Mouse (Mus musculus) left cerebral cortex, adult 2 months (tissue): ENCODE measurements around the gene Prex1. TPM values are rescaled to one million over a fixed set of nuclear protein-coding genes. Genes with fewer than 3 reads are reported as not detected.

Experiments
- DNase-seq, 2 experiments: peaks; one replicate each; pipeline ENCODE4 v3.0.0; 2021 to 2022; ENCODE audit warnings: low spot score in 2 of 2, mixed read lengths in 1 of 2; ENCODE audit errors: extremely low spot score in 1 of 2
- H3K27ac ChIP-seq: fragments of 200-600 bp; 2 replicates; pipeline ENCODE4 v1.8.1; 2022
- H3K4me3 ChIP-seq: fragments of 200-600 bp; 2 replicates; pipeline ENCODE4 v1.8.1; 2022
- CTCF ChIP-seq: fragments of 200-600 bp; IDR thresholded peaks from 2 replicates; pipeline ENCODE4 v1.8.1; 2022; ENCODE audit warnings: antibody characterized with exemption, mild to moderate bottlenecking, moderate library complexity
- intact Hi-C: fragments of 180-260 bp; cut with DNase I; formaldehyde crosslinking; loops from one replicate; pipeline ENCODE4 v1.15.1; 2025
- total RNA-seq, 2 experiments: library from RNA; stranded (reverse); gene quantifications; 2 replicates each; pipeline ENCODE4 v1.2.3; 2021

The Prex1 gene
- total RNA-seq, 2 experiments from 2014 or later, result 110 to 115 TPM

GRCm38 (mm10) chr2:166554169-166554505, 159.5 kb downstream of the Prex1 start:
- Histone ChIP-seq H3K4me3 (no peak overlapping the region), H3K27ac (no peak overlapping the region)
- intact Hi-C loops, result loop anchor here (5.0 kb wide), 1 partner anchor 122 kb away; no protein-coding TSS in a partner anchor
- TF ChIP-seq CTCF, result no peak
- DNase-seq, result no peak

GRCm38 (mm10) chr2:166553502-166554168, 160.0 kb downstream of the Prex1 start:
- Histone ChIP-seq H3K27ac (no peak overlapping the region), H3K4me3 (no peak overlapping the region)
- intact Hi-C loops, result loop anchor here (5.0 kb wide), 1 partner anchor 121 kb away; no protein-coding TSS in a partner anchor
- no peak for DNase-seq
- no peak for TF ChIP-seq CTCF

- intact Hi-C loops, result loop anchor here (5.0 kb wide), 1 partner anchor 120 kb away; no protein-coding TSS in a partner anchor
- Histone ChIP-seq H3K27ac (no peak overlapping the region), H3K4me3 (no peak overlapping the region)
- no peak for TF ChIP-seq CTCF
- no peak for DNase-seq
Observed at GRCm38 (mm10) chr2:166552657-166553056, 161.0 kb downstream of the Prex1 start.

DNA sequence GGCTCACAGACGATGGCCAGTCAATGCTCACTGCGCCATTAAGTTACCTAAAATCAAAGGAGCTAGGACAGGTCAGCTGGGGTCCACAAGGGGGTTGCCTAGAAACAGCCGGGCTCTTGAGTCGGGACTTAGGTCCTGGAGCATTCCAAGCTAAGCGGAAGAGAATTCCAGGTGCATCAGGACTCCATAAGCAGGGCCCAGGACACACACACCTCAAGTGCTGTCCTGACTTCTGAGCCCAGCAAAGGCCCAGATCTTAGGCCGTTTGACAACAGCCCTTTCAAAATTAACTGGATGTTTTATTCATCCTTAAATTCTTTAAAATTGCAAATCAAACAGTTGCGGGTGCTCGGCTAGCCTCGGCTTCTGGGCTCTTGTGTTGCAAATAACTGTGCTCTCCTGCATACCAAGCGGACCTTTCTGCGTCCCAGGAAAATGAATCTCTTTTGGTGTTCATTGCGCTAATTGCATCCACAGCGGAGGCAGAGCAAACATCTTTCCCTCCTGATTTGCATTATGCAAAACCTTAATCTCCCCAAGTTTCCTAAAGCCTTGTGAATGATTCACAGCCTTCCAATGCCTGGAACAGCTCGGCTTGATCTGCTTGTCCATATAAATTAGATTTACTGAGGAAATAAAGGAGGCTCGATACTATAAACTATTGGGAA, 161.7 kb downstream of the Prex1 start:
- no peak for TF ChIP-seq CTCF
- Histone ChIP-seq H3K4me3 (no peak overlapping the region), H3K27ac (no peak overlapping the region)
- DNase-seq, result no peak
- intact Hi-C loops, result loop anchor here (5.0 kb wide), 1 partner anchor 120 kb away; no protein-coding TSS in a partner anchor

DNA sequence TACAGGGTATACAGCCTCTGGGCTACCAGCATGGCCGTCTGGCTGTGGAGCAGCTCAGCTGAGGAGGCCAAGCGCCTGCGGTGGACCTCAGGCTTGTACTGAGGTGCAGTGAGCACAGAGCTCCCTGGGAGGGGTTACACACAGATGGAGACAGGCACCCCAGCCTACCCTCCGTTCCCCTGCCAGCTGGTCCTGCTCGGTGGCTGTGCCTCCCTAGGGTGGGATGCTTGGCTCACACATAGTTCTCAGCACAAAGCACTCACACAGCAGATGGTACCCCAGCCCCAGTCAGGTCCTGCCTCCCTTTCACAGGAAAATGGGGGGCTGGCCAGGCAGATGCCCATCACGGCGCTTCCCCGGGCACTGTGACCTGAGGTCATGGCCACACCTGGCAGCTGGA, 163.8 kb downstream of the Prex1 start:
- Histone ChIP-seq H3K4me3 (no peak overlapping the region), H3K27ac (no peak overlapping the region)
- TF ChIP-seq CTCF, result no peak
- intact Hi-C loops, result loop anchor here (5.0 kb wide), 2 partner anchors 78 to 118 kb away; no protein-coding TSS in a partner anchor
- no peak for DNase-seq

- intact Hi-C loops, result loop anchor here (5.0 kb wide), 1 partner anchor 77 kb away; no protein-coding TSS in a partner anchor
- no peak for DNase-seq
- Histone ChIP-seq H3K27ac (no peak overlapping the region), H3K4me3 (no peak overlapping the region)
- TF ChIP-seq CTCF, result no peak
Observed at GRCm38 (mm10) chr2:166549069-166549468, 164.6 kb downstream of the Prex1 start.

GRCm38 (mm10) chr2:166545580-166545979, 168.1 kb downstream of the Prex1 start:
- H3K27ac ChIP-seq, result peak overlapping the region; percentile 59
- H3K4me3 ChIP-seq, result no peak overlapping the region
- intact Hi-C loops, result loop anchor here (5.0 kb wide), 1 partner anchor 73 kb away; no protein-coding TSS in a partner anchor
- DNase-seq, result no peak
- no peak for TF ChIP-seq CTCF

DNA sequence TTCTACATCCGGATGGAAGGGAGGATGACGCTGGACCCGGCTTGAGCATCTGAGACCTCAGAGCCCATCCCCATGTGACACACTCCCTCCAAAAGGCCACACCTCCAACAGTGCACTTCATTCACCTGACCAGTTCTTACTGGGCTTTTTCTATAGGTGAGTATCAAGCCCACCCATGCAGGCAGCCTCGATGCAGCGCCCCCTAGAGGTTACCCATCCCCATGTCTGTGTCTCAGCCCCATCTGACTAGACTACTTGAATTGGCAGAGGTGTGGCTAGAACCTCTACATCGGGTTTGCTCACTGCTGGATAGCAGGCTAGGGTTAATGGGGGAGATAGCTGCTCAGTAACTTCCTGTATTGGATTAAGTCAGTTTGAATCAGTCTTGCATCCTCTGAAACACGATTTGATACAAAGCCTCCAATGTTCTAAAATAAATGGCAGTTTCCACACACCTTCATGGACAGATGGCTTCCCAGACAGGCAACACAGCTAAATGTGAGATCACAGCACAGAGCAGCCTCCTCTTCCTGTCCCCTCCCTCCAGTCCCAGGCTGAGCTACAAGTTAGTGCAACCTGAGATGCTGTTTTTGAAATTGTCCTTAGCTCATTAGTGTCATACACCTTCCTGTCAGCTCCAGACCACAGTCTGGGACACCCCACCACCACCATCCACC, 168.9 kb downstream of the Prex1 start:
- DNase-seq, result no peak
- intact Hi-C loops, result loop anchor here (5.0 kb wide), 1 partner anchor 72 kb away; no protein-coding TSS in a partner anchor
- peak; percentile 43 for TF ChIP-seq CTCF
- Histone ChIP-seq H3K27ac (peak overlapping the region; percentile 32; the same call in 1 of the 2 replicates), H3K4me3 (no peak overlapping the region)

DNA sequence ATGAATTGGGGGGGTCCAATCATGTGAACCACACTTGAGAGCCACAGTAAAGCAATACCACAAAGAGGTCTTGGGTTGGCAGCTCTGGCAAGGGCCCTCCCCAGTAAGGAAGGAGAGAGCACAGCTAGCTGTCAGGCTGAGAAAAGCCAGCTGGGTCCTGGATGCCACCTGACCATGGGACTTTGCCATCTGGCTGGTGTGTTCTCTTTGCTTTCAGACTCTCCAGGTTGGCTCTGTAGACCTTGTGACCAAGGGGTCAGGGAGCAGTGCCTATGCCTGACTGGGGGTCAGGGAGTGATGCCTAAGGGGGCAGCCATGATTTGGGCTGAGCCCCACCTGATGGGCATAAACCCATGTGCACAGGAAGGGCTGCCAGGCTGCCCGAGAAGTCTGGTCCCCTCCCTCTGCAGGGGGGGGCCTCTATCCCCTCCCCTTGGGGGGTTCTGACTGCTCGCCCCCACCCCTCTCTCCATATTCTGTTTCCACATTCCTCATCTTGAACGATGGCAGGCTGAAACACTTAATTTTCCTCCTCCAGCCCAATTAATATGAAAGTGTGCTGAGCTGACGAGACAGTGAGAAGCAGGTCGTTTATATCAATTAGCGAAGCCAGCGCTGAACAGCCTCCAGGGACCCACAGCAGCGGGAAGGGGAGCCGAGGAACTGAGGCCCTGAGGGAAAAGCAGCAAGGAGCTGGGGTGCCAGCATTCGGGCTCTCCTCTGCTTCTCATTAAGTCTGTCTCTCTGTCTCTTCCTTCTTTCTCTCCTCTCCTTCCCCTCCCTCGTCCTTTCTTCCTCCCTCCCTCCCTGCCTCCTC, 172.3 kb downstream of the Prex1 start:
- no peak overlapping the region for H3K4me3 ChIP-seq
- H3K27ac ChIP-seq, result no peak overlapping the region
- TF ChIP-seq CTCF, result no peak
- intact Hi-C loops, result no loop called here
- no peak for DNase-seq

DNA sequence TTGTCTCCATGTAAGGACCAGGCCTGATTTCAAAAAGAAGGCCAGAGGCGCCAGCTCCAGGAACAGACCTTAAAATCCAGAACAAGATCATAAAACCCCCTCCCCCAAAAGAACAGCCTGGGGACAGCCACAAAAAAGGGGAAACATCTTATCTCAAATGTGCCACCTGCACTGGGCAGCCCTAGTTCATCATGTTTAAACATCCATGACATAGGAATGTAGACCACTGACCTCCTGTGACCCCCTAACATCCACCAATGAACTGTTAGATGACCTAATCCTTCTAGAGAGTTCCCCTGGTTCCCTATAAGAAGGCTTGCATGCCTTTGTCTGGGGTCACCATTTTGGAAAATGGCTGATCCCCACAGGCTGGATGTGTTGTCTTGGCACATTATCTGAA, 173.4 kb downstream of the Prex1 start:
- intact Hi-C loops, result no loop called here
- Histone ChIP-seq H3K27ac (no peak overlapping the region), H3K4me3 (no peak overlapping the region)
- DNase-seq, result no peak
- no peak for TF ChIP-seq CTCF

- intact Hi-C loops, result no loop called here
- DNase-seq, result no peak
- Histone ChIP-seq H3K4me3 (no peak overlapping the region), H3K27ac (no peak overlapping the region)
- no peak for TF ChIP-seq CTCF
Observed at GRCm38 (mm10) chr2:166536896-166537295, 176.7 kb downstream of the Prex1 start.
